Mouse (Mus musculus): ENCODE measurements around the gene Cst8.
A peak's percentile ranks its signal among the peaks of the same experiment; 100 is the strongest.
"Not testable (repeated sequence)": the region's sequence is repeated elsewhere in the genome, so short reads cannot be mapped to it uniquely, and the experiment has no call there.

The Cst8 gene

GRCm38 (mm10) chr2:148798485-148798884 is at the start of gene Cst8:
Gene Cst8, plus strand, starts transcription at chr2:148798785.
- no peak for DNase-seq

- DNase-seq: no peak
Measured at GRCm38 (mm10) chr2:148750058-148750457, 48.5 kb upstream of the Cst8 start, which contains the start of gene Cstl1. Gene Cstl1, plus strand, starts transcription at chr2:148750358.

GRCm38 (mm10) chr2:148751893-148752813 is 46.4 kb upstream of the Cst8 start:
- peak; percentile 59 for DNase-seq

- DNase-seq: no peak
Measured at GRCm38 (mm10) chr2:148754310-148754846, 44.2 kb upstream of the Cst8 start.

GRCm38 (mm10) chr2:148763648-148764388 is 34.8 kb upstream of the Cst8 start:
- no peak for DNase-seq

- not testable (repeated sequence) for DNase-seq
Measured at GRCm38 (mm10) chr2:148771397-148771796, 27.2 kb upstream of the Cst8 start, which contains the start of gene Cst11. Gene Cst11, minus strand, starts transcription at chr2:148771497.

GRCm38 (mm10) chr2:148781709-148782108 is 16.9 kb upstream of the Cst8 start, which contains the start of gene 8030411F24Rik:
Gene 8030411F24Rik, plus strand, starts transcription at chr2:148782009.
- DNase-seq: no peak

- no peak for DNase-seq
Measured at GRCm38 (mm10) chr2:148789142-148789541, 9.4 kb upstream of the Cst8 start, which contains the start of gene Cst12. Gene Cst12, plus strand, starts transcription at chr2:148789361.

- DNase-seq: no peak
Measured at GRCm38 (mm10) chr2:148801491-148801921, 2.9 kb downstream of the Cst8 start.

GRCm38 (mm10) chr2:148806696-148807095 is 8.1 kb downstream of the Cst8 start:
- DNase-seq: no peak

- DNase-seq: no peak
Measured at GRCm38 (mm10) chr2:148819909-148820308, 21.3 kb downstream of the Cst8 start, which contains the start of gene Cst13. Gene Cst13, plus strand, starts transcription at chr2:148820081.

GRCm38 (mm10) chr2:148825986-148826385 is 27.4 kb downstream of the Cst8 start:
- DNase-seq: no peak

- no peak for DNase-seq
Measured at GRCm38 (mm10) chr2:148834912-148835311, 36.3 kb downstream of the Cst8 start, which contains the start of gene Cst9. Gene Cst9, plus strand, starts transcription at chr2:148835147.

- DNase-seq: no peak
Measured at GRCm38 (mm10) chr2:148838075-148838777, 39.6 kb downstream of the Cst8 start.

- no peak for DNase-seq
Measured at GRCm38 (mm10) chr2:148839224-148839623, 40.6 kb downstream of the Cst8 start.

- DNase-seq: peak; percentile 69
Measured at GRCm38 (mm10) chr2:148851116-148851906, 52.7 kb downstream of the Cst8 start.
